Mouse (Mus musculus) forebrain, embryonic 11.5 days (tissue): Measurements from ENCODE around the gene Tcp10c. TPM values are rescaled to one million over a fixed set of nuclear protein-coding genes. Genes with fewer than 3 reads are reported as not detected.
"Not testable (repeated sequence)": the region's sequence is repeated elsewhere in the genome, so short reads cannot be mapped to it uniquely, and the experiment has no call there.

Experiments
- ATAC-seq: fragments of 200-750 bp; cut with Nextera tagmentation; replicated peaks from 2 replicates; pipeline ENCODE4 v1.8.0; 2017; ENCODE audit warnings: moderate TSS enrichment; ENCODE audit not compliant: low FRiP score
- DNase-seq: peaks from one replicate; pipeline ENCODE4 v3.0.0-alpha.2; 2017; ENCODE audit warnings: low spot score
- H3K27ac ChIP-seq: fragments of 300-500 bp; sonication (generic); 2 replicates; pipeline ENCODE4 v1.5.1; 2014; ENCODE audit warnings: low read depth, low read length
- H3K27me3 ChIP-seq: fragments of 300-500 bp; sonication (generic); 2 replicates; pipeline ENCODE4 v1.6.1; 2014; ENCODE audit warnings: mild to moderate bottlenecking, low read length, mixed read lengths; ENCODE audit not compliant: control insufficient read depth, insufficient read depth
- H3K36me3 ChIP-seq: fragments of 300-500 bp; sonication (generic); 2 replicates; pipeline ENCODE4 v1.6.1; 2014; ENCODE audit warnings: mild to moderate bottlenecking, low read length, moderate library complexity, mixed read lengths; ENCODE audit not compliant: control insufficient read depth, insufficient read depth
- H3K4me1 ChIP-seq: fragments of 300-500 bp; sonication (generic); replicated peaks from 2 replicates; pipeline ENCODE4 v1.6.1; 2014; ENCODE audit warnings: low read length, mixed read lengths; ENCODE audit not compliant: control insufficient read depth, insufficient read depth
- H3K4me2 ChIP-seq: fragments of 300-500 bp; sonication (generic); 2 replicates; pipeline ENCODE4 v1.6.1; 2014; ENCODE audit warnings: low read depth, mild to moderate bottlenecking, low read length, moderate library complexity, mixed read lengths; ENCODE audit not compliant: severe bottlenecking
- H3K4me3 ChIP-seq: fragments of 300-500 bp; sonication (generic); 2 replicates; pipeline ENCODE4 v1.5.1; 2014; ENCODE audit warnings: low read depth, low read length
- H3K9ac ChIP-seq: fragments of 300-500 bp; sonication (generic); 2 replicates; pipeline ENCODE4 v1.6.1; 2014; ENCODE audit warnings: low read length
- H3K9me3 ChIP-seq: fragments of 300-500 bp; sonication (generic); 2 replicates; pipeline ENCODE4 v1.6.1; 2016; ENCODE audit warnings: low read length, mixed read lengths; ENCODE audit not compliant: control insufficient read depth
- WGBS: fragments of 180-500 bp; shearing (Covaris S2); extraction: QIAGEN DNeasy Blood & Tissue Kit; methylation state at CpG from one replicate; pipeline ENCODE4 v1.1.7; 2014; 5-methylcytosine and 5-hydroxymethylcytosine counted together
- polyA plus RNA-seq: library from polyadenylated mRNA; unstranded; fragments of >200 nt; fragmentation: Nextera tagmentation; extraction: Ambion mirVana; gene quantifications from 2 replicates; pipeline ENCODE4 v1.2.1, GENCODE M21; 2014

Gene Tcp10c
- polyA plus RNA-seq, 1 experiment from 2014 or later = not detected

DNA sequence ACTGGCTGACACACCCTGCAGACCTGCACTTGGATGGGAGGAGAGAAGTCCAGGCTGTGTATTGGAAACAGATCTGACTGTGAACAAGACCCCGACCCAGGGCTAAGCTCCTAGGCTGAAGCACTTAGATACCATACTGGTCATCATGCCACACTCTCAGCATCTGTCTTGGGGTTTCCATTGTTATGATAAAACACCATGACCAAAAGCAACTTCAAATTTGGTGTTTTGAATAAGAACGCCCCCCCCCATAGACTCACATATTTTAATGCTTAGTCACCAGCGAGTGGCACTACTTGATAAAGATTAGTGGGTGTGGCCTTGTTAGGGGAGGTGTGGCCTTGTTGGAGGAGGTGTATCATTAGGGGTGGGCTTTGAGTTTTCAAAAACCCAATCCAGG lies 51.7 kb downstream of the Tcp10c start:
- H3K36me3 ChIP-seq, ATAC-seq, H3K27ac ChIP-seq, H3K9ac ChIP-seq, H3K4me1 ChIP-seq, H3K4me2 ChIP-seq, H3K27me3 ChIP-seq, H3K4me3 ChIP-seq, H3K9me3 ChIP-seq, DNase-seq: not testable (repeated sequence)
- WGBS = 87% methylated on average over 3 of the region's 3 CpGs

DNA sequence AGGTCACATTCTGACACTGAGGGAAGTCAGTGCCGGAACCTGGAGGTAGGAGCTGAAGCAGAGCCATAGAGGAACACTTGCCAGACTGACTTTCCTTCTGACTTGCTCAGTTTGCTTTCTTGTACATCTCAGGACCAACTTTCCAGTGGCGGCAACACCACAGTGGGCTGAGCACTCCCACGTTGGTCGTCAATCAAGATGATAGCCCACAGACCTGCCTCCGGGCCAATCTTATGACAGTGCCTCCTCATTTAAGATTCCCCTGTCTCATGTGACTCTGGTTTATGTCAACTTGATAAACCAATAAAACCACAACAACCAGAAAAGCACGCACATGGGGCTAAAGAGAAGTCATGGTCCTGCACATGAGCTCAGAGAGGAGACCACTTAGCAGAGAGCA lies 52.3 kb downstream of the Tcp10c start:
- H3K4me1 ChIP-seq, H3K9me3 ChIP-seq, H3K4me3 ChIP-seq, H3K27me3 ChIP-seq, H3K27ac ChIP-seq, H3K36me3 ChIP-seq, ATAC-seq, H3K4me2 ChIP-seq, H3K9ac ChIP-seq: not testable (repeated sequence)
- peak; percentile 41 for DNase-seq
- 89% methylated on average over 5 of the region's 6 CpGs for WGBS

DNA sequence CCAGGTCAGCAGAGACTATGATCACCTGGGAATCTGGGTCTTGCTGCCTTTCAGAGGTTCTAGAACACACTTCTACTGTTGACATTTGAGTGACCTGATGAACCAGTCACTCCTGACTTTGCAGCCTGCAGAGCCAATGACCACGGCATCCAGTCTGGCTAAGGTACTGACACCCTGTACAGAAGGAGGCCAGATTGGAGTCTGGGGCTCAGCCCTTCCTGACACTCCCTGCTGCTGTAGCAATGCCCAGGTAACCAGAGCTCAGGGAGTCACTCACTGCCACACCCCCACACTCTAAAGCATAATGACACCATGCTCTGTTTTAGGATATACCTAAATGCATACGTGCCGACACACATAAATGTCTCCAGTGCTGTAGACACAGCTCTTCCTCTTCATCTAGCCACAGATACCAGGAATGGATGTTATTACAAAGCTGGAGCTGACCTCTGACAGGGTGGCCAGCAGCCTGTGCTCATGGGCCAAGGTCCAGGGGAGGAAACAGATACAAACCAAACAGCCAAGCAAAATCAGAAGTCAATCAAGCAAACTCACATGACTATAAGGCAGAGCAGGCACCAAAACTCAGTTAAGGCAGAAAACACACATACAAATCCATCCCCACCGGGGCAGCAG lies 53.4 kb downstream of the Tcp10c start:
- not testable (repeated sequence) for H3K4me3 ChIP-seq, ATAC-seq, H3K36me3 ChIP-seq, H3K4me1 ChIP-seq, H3K27ac ChIP-seq, H3K4me2 ChIP-seq, H3K9me3 ChIP-seq, H3K27me3 ChIP-seq, H3K9ac ChIP-seq
- 96% methylated on average over 3 of the region's 4 CpGs for WGBS
- DNase-seq = peak; percentile 36

DNA sequence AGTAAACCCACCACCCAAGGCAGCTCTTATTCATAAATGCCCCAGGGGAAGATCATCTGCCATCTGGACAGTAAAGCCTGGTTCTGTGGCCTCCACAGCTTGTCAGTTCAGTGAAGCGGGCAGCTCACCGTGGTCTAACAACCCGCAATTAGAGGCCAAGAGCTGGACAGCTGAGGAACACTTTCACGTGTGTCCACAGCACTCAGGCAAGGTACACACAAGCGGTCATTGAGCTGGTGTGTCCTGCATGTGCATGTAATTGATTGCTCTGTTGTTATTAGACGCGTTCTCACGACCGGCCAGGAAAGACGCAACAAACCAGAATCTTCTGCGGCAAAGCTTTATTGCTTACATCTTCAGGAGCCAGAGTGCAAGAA lies 53.9 kb downstream of the Tcp10c start:
- H3K4me1 ChIP-seq, H3K9me3 ChIP-seq, H3K27ac ChIP-seq, H3K9ac ChIP-seq, H3K36me3 ChIP-seq, DNase-seq, H3K4me3 ChIP-seq, H3K4me2 ChIP-seq, H3K27me3 ChIP-seq, ATAC-seq: not testable (repeated sequence)
- 97% methylated on average over 10 of the region's 11 CpGs for WGBS

DNA sequence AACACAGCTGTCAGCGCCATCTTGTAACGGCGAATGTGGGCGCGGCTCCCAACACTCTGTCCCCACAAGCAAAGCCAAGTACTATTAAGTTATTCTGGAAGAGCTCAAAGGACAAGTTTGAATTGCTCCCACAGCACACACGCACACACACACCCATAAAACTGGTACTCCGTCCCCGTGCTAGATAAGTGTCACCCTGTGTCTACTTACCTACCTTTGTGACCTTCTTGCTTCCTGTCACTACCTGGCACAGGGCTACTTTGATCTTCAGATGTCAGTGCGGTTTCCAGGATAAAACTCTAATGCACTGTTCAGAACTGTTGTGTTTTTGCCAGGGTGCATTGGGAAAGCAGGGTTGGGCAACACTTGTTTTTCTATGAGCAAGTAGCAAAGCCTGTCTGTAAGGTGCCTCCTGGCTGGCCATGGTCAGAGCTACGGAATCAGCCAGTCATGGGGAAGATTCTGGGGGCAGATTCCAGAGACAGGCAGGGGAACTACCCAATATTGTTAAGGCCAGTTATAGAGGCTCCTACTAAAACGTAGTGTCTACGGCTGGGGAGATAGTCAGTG lies 66.7 kb downstream of the Tcp10c start:
- H3K4me2 ChIP-seq, H3K27me3 ChIP-seq, H3K4me3 ChIP-seq, H3K36me3 ChIP-seq, H3K9me3 ChIP-seq, H3K27ac ChIP-seq, H3K4me1 ChIP-seq, DNase-seq, H3K9ac ChIP-seq, ATAC-seq: not testable (repeated sequence)
- WGBS = 92% methylated on average over 9 of the region's 12 CpGs

DNA sequence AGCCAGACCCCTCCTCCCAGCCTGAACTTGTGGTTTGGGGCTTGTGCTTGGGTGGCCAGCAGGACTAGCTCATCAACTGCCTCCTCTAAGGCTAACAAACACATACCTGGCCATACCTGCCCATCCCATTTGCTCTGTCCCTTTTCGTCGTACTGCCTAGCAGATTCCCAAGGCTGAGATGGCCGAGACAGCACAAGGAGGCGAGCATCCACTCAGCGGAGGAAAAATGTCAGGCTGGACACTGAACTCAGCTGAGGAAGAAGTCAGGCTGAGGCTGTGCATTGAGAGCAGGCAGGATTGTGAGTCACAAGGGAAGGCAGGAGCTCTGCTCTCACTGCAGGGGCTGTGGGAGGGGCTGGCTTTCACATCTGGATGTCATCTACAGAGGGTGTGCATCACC lies 68.3 kb downstream of the Tcp10c start:
- peak; percentile 32; the same call in 1 of the 2 replicates for ATAC-seq
- not testable (repeated sequence) for H3K4me2 ChIP-seq, H3K4me3 ChIP-seq, DNase-seq, H3K36me3 ChIP-seq, H3K9ac ChIP-seq, H3K27me3 ChIP-seq, H3K9me3 ChIP-seq, H3K27ac ChIP-seq, H3K4me1 ChIP-seq
- WGBS = 89% methylated on average over 5 of the region's 5 CpGs

DNA sequence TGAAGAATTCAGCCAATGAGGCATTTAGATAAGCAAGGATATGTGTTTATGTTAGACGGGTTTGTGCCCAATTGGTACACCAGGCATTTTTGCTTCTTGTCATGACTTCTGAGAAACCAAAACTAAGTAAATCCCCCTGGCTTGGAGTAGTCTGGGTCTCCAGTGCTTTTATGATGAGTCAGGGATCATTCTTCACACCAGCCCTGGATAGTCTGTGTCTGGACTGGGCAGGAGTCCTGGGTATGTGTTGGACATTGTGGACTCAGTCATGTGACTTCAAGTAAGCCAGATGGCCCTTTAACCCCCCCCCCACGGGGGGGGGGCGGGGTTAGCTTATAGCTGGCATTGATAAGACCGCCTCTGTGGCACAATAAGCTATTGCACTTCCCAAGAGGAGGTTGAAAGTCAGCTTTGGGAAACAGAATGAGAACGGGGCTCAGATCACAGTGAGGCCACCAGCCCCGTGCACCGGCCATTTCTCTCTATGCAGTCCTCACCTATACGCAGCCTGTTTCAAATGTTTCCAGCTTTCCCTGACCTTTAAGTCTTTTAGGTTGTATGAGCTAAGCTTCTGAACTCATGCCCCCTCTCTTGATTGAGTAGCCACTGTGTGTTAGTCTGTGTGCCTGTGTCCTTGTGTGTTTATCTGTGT lies 69.1 kb downstream of the Tcp10c start:
- not testable (repeated sequence) for H3K4me3 ChIP-seq, H3K9ac ChIP-seq, H3K4me1 ChIP-seq, DNase-seq, H3K27ac ChIP-seq, H3K27me3 ChIP-seq, H3K9me3 ChIP-seq, H3K4me2 ChIP-seq, H3K36me3 ChIP-seq
- peak; percentile 48; the same call in 1 of the 2 replicates for ATAC-seq
- 70% methylated on average over 8 of the region's 8 CpGs for WGBS

DNA sequence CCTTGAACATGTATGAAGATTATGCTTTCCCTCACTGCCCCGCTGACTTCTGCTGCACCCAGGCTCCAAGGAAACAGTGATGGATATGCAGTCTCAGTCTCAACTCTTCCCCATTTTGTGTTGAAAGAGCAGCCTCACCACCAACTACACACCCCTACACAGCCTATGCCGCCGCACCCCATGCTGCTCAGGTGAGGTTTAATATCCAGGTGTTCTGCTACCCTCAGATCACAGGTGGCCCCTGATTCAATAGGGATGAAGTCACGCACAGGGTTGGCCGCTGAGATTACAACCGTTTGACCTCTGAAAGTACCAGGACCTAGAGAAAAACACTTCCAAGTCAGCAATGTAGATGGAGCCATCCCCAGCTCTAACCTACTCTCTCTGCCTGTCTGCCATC lies 69.9 kb downstream of the Tcp10c start:
- H3K36me3 ChIP-seq, H3K27me3 ChIP-seq, H3K27ac ChIP-seq, H3K4me2 ChIP-seq, H3K4me3 ChIP-seq, H3K9me3 ChIP-seq, H3K9ac ChIP-seq, ATAC-seq, H3K4me1 ChIP-seq, DNase-seq: not testable (repeated sequence)
- WGBS = 89% methylated on average over 6 of the region's 6 CpGs

DNA sequence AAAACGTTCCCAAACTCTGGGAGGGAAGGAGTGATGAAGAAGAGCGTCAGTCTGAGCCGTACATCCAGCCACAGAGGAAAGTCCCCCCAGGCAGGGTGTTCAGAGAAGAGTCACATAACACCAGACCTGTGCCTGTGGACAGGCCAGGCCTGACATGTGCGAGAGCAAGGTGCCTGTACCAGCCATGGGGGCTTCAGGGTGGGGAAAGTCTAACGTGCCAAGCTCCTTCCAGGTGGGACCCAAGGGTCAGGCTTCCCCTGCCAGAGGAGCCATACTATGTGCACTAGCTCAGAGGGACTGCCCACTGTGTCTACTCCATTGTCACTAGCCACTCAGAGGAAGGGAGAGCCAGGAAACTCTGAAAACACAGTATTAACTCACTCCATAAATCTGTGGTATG lies 71.3 kb downstream of the Tcp10c start:
- H3K36me3 ChIP-seq, H3K9me3 ChIP-seq, H3K27me3 ChIP-seq, H3K9ac ChIP-seq, ATAC-seq, DNase-seq, H3K4me1 ChIP-seq, H3K27ac ChIP-seq, H3K4me2 ChIP-seq, H3K4me3 ChIP-seq: not testable (repeated sequence)
- 82% methylated on average over 2 of the region's 5 CpGs for WGBS
